Mouse (Mus musculus): ENCODE measurements around the gene Ralgds.
"Not testable (repeated sequence)": the region's sequence is repeated elsewhere in the genome, so short reads cannot be mapped to it uniquely, and the experiment has no call there.

DNA sequence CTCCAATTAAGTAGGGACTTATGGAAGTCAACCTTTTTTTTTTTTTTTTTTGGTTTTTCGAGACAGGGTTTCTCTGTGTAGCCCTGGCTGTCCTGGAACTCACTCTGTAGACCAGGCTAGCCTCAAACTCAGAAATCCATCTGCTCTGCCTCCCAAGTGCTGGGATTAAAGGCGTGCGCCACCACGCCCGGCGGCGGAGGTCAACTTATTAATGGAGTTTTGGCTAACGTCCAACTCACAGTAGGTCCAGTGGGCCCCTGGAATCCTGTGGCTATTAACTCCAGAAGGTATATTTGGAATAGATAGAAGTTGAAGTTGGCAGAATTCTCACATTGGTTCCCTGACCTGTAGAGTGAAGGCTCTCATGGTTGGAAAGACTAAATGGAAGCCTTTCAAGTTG lies 40.9 kb upstream of the Ralgds start:
- TF ChIP-seq POLR2A (IDR thresholded peaks at IDR 0.05; ENCODE audit: low read depth, low read length); CTCF (IDR thresholded peaks at IDR 0.05; ENCODE audit: extremely low read depth, insufficient read length, insufficient replicate concordance, low read depth, low read length): not testable (repeated sequence)
